Mouse (Mus musculus) erythroblast, embryonic 14.5 days (primary cell): Measurements from ENCODE around the gene Elavl2.

Experiments used
- GATA1 ChIP-seq: IDR thresholded peaks from 2 replicates; pipeline ENCODE4 v1.6.1; 2012; ENCODE audit warnings: low read length, inconsistent platforms, mixed read lengths
- TAL1 ChIP-seq: IDR thresholded peaks from 3 replicates; pipeline ENCODE4 v1.6.1; 2012; ENCODE audit warnings: low read length, inconsistent platforms, mixed read lengths

- TF ChIP-seq TAL1 (no peak), GATA1 (no peak)
Measured at GRCm38 (mm10) chr4:91363963-91364362, 36.6 kb downstream of the Elavl2 start.
